Mouse (Mus musculus): ENCODE results near the gene Cend1. TPM values are rescaled to one million over a fixed set of nuclear protein-coding genes. Genes with fewer than 3 reads are reported as not detected.

Cend1 gene
- polyA plus RNA-seq, 1 experiment from 2014 or later: 0.27 TPM

DNA sequence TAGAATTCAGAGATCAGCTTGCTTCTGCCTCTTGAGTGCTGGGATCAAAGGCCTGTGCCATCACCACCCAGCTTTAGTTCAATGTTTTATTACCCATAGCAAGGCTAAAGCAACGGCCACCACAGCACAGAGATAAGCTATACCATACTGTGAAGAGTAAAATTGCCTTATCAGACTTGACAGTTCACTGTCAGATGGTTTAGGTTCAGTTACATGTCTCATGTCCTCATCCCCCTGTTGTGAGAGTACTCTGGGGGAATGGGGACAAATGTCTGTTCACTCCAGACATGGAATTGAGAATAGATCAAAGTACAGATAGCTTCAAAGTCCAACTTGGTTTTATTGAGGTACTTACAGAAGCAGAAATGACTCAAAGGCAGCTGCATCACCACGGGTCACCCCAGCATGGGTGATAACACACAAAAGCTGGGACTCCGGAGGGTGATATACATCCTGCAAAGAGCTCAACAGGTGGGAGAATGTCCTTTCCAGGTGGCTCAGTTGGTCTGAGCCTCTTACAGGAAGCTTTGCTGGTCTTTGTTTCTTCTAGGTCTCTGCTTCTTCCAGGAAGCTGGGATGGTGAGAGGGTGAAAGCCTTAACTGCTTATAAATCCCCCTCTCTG, 40.7 kb downstream of the Cend1 start:
- Histone ChIP-seq H3K4me1 (replicated peaks; ENCODE audit: control insufficient read depth, insufficient read depth, low read length) (peaks cover 45% of the 10 kb centered on the region), H3K4me2 (peak overlapping the region; percentile 34), H3K9me3 (ENCODE audit: control insufficient read depth, low read length) (no peaks in the 10 kb centered on the region), H3K27me3 (replicated peaks; ENCODE audit: control insufficient read depth, insufficient read depth, low read length) (0 out of 2 replicates have a peak, but pooled peaks cover 2% of the 10 kb centered on the region), H3K9ac (ENCODE audit: low read depth, low read length) (peak overlapping the region; percentile 34; the same call in 1 of the 2 replicates), H3K36me3 (ENCODE audit: control insufficient read depth, insufficient read depth, low read length) (no peaks in the 10 kb centered on the region), H3K27ac (ENCODE audit: low read depth, low read length) (peak overlapping the region; percentile 90), H3K4me3 (ENCODE audit: low read depth, low read length) (0 out of 2 replicates have a peak overlapping the region, but pooled peaks have one; percentile 5)
- WGBS: 36% methylated on average over 3 of the region's 3 CpGs
- DNase-seq (ENCODE audit: low spot score) (no peak), ATAC-seq (replicated peaks; ENCODE audit: low FRiP score) (peak; percentile 53)

DNA sequence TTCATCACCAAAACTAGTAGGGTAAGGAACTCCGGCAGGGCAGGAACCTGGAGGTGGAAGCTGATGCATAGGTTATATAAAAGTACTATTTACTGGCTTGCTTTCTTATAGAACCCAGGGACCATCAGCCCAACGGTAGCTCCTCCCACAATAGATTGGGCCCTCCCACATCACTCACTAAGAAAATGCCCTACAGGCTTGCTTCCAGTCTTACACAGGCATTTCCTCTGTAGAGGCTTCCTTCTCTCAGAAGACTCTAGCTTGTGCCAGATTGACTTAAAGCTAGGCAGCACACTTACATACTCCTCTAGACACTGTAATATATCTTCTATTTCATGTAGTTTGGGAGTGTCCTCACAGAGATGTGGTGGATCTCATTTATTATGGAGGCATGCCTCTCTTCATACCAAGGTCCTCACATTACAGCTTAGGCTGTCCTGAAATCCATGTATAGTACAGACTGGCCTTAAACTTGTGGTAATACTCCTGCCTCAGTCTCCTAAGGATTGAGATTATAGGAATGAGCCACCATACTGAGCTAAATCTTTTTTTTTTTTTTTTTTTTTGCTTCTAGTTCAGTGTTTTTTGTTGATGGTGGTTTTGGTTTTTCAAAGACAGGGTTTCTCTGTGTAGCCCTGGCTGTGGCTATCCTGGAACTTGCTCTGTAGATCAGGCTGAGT, 41.3 kb downstream of the Cend1 start:
- ATAC-seq (replicated peaks; ENCODE audit: low FRiP score): no peak
- whole genome bisulfite sequencing: 45% methylated on average over 2 of the region's 2 CpGs
- no peak for DNase-seq (ENCODE audit: low spot score)
- Histone ChIP-seq H3K4me2 (peak overlapping the region; percentile 34), H3K9me3 (ENCODE audit: control insufficient read depth, low read length) (no peaks in the 10 kb centered on the region), H3K36me3 (ENCODE audit: control insufficient read depth, insufficient read depth, low read length) (no peaks in the 10 kb centered on the region), H3K27me3 (replicated peaks; ENCODE audit: control insufficient read depth, insufficient read depth, low read length) (0 out of 2 replicates have a peak, but pooled peaks cover 2% of the 10 kb centered on the region), H3K9ac (ENCODE audit: low read depth, low read length) (0 out of 2 replicates have a peak overlapping the region, but pooled peaks have one; percentile 34), H3K27ac (ENCODE audit: low read depth, low read length) (peak overlapping the region; percentile 90), H3K4me1 (replicated peaks; ENCODE audit: control insufficient read depth, insufficient read depth, low read length) (peaks cover 40% of the 10 kb centered on the region), H3K4me3 (ENCODE audit: low read depth, low read length) (no peak overlapping the region)

DNA sequence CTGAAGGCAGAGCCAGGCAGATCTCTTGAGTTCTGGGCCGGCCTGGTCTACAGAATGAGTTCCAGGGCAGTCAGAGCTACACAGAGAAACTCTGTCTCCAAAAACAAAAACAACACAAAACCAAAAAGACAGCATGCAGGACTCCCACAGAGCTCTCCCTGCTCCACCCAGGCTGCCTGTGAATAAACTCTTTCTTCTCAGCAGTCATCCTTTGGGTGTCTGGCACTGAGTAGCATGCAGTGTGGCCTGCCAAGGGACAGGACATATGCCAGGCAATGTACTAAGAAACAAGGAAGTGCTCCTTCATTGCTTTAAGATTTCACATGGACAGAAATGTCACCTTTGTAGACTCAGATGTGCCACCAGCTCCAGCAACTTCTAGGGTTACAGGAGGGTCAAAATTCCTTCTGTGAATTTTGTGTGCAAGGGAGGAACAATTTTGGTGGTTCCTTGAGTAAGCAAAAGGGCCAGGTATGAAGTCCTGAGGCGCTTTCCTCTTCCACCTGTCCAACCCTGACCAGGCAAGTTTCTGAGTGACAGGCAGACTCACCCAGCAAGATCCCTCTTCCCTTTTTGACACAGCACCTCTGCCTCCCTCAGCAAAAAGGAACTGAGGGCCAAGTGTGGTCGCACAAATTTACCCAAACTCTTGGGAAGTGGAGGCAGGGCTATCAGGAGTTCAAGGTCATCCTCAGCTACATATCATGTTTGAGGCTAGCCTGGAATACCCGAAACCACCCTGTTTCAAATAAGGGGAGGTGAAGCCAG, 48.0 kb downstream of the Cend1 start:
- Histone ChIP-seq H3K27me3 (replicated peaks; ENCODE audit: control insufficient read depth, insufficient read depth, low read length) (0 out of 2 replicates have a peak, but pooled peaks cover 2% of the 10 kb centered on the region), H3K9ac (ENCODE audit: low read depth, low read length) (no peak overlapping the region), H3K9me3 (ENCODE audit: control insufficient read depth, low read length) (no peaks in the 10 kb centered on the region), H3K36me3 (ENCODE audit: control insufficient read depth, insufficient read depth, low read length) (no peaks in the 10 kb centered on the region), H3K27ac (ENCODE audit: low read depth, low read length) (no peak overlapping the region), H3K4me1 (replicated peaks; ENCODE audit: control insufficient read depth, insufficient read depth, low read length) (no peaks in the 10 kb centered on the region; the same call in 1 of the 2 replicates), H3K4me2 (no peak overlapping the region), H3K4me3 (ENCODE audit: low read depth, low read length) (no peak overlapping the region)
- ATAC-seq (replicated peaks; ENCODE audit: low FRiP score) (no peak), DNase-seq (ENCODE audit: low spot score) (no peak)
- WGBS: 66% methylated on average over 4 of the region's 4 CpGs

DNA sequence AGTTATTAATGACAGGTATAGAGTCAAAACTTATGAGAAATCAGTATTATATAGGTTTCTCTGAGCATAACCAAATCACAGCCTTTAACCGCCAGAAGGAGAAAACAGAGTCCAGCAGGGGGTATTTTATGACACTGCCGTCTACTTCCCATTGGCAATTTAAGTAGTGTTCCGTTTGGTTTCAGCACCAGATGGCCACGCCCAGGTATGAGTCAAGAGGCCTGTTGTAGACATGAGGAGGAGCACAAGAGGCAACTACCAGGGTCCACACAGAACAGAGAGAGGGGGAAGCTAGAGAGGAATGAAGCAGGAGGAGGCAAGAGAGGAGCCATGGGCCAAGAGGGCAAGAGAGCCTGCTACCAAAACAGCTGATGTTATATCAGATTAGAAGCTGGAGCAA, 49.7 kb downstream of the Cend1 start:
- H3K9me3 ChIP-seq (ENCODE audit: control insufficient read depth, low read length): no peaks in the 10 kb centered on the region
- DNase-seq (ENCODE audit: low spot score) (no peak), ATAC-seq (replicated peaks; ENCODE audit: low FRiP score) (no peak)
- no peak overlapping the region for H3K4me3 ChIP-seq (ENCODE audit: low read depth, low read length)
- H3K9ac ChIP-seq (ENCODE audit: low read depth, low read length): no peak overlapping the region
- H3K4me1 ChIP-seq (replicated peaks; ENCODE audit: control insufficient read depth, insufficient read depth, low read length): no peaks in the 10 kb centered on the region; the same call in 1 of the 2 replicates
- 0 out of 2 replicates have a peak, but pooled peaks cover 2% of the 10 kb centered on the region for H3K27me3 ChIP-seq (replicated peaks; ENCODE audit: control insufficient read depth, insufficient read depth, low read length)
- no peaks in the 10 kb centered on the region for H3K36me3 ChIP-seq (ENCODE audit: control insufficient read depth, insufficient read depth, low read length)
- WGBS: 62% methylated on average over 4 of the region's 4 CpGs
- no peak overlapping the region for H3K27ac ChIP-seq (ENCODE audit: low read depth, low read length)
- H3K4me2 ChIP-seq: no peak overlapping the region

Other genes starting within 250 kb of the Cend1 start
- gene Hras, start 235.5 kb downstream of the Cend1 start, polyA plus RNA-seq (2014; fragmentation: Nextera tagmentation; extraction: Ambion mirVana): 112 and 118 TPM in 2 replicates
- 20.8 and 20.9 TPM in 2 replicates for gene Lrrc56, start 235.3 kb downstream of the Cend1 start, polyA plus RNA-seq (2014; fragmentation: Nextera tagmentation; extraction: Ambion mirVana)
- 1.8 and 2.6 TPM in 2 replicates for gene Lmntd2, start 215.4 kb downstream of the Cend1 start, polyA plus RNA-seq (2014; fragmentation: Nextera tagmentation; extraction: Ambion mirVana)
- 35.1 TPM in 2 replicates for gene Rassf7, start 213.6 kb downstream of the Cend1 start, polyA plus RNA-seq (2014; fragmentation: Nextera tagmentation; extraction: Ambion mirVana)
- 70.9 and 81.0 TPM in 2 replicates for gene Phrf1, start 200.7 kb downstream of the Cend1 start, polyA plus RNA-seq (2014; fragmentation: Nextera tagmentation; extraction: Ambion mirVana)
- gene Irf7, start 163.0 kb downstream of the Cend1 start, polyA plus RNA-seq (2014; fragmentation: Nextera tagmentation; extraction: Ambion mirVana): 4.0 and 4.1 TPM in 2 replicates
- gene Cdhr5, start 152.7 kb downstream of the Cend1 start, polyA plus RNA-seq (2014; fragmentation: Nextera tagmentation; extraction: Ambion mirVana): 0.44 and 0.53 TPM in 2 replicates
- 1.2 and 1.6 TPM in 2 replicates for gene Sct, start 150.4 kb downstream of the Cend1 start, polyA plus RNA-seq (2014; fragmentation: Nextera tagmentation; extraction: Ambion mirVana)
- gene Drd4, start 137.5 kb downstream of the Cend1 start, polyA plus RNA-seq (2014; fragmentation: Nextera tagmentation; extraction: Ambion mirVana): 0.16 and 0.17 TPM in 2 replicates
- gene Deaf1, start 101.8 kb downstream of the Cend1 start, polyA plus RNA-seq (2014; fragmentation: Nextera tagmentation; extraction: Ambion mirVana): 48.6 and 54.0 TPM in 2 replicates
- gene Tmem80, start 101.8 kb downstream of the Cend1 start, polyA plus RNA-seq (2014; fragmentation: Nextera tagmentation; extraction: Ambion mirVana): 22.2 and 27.4 TPM in 2 replicates
- gene Eps8l2, start 90.6 kb downstream of the Cend1 start, polyA plus RNA-seq (2014; fragmentation: Nextera tagmentation; extraction: Ambion mirVana): 5.4 and 7.7 TPM in 2 replicates
- 442 and 472 TPM in 2 replicates for gene Taldo1, start 37.3 kb downstream of the Cend1 start, polyA plus RNA-seq (2014; fragmentation: Nextera tagmentation; extraction: Ambion mirVana)
- 35.0 and 41.6 TPM in 2 replicates for gene Gatd1, start 15.4 kb downstream of the Cend1 start, polyA plus RNA-seq (2014; fragmentation: Nextera tagmentation; extraction: Ambion mirVana)
- 36.9 and 39.4 TPM in 2 replicates for gene Slc25a22, start 8.4 kb upstream of the Cend1 start, polyA plus RNA-seq (2014; fragmentation: Nextera tagmentation; extraction: Ambion mirVana)
- gene Pidd1, start 14.5 kb upstream of the Cend1 start, polyA plus RNA-seq (2014; fragmentation: Nextera tagmentation; extraction: Ambion mirVana): 22.5 and 22.7 TPM in 2 replicates
- 1,652 and 1,836 TPM in 2 replicates for gene Rplp2, start 17.9 kb upstream of the Cend1 start, polyA plus RNA-seq (2014; fragmentation: Nextera tagmentation; extraction: Ambion mirVana)
- gene Pnpla2, start 25.7 kb upstream of the Cend1 start, polyA plus RNA-seq (2014; fragmentation: Nextera tagmentation; extraction: Ambion mirVana): 23.4 and 23.7 TPM in 2 replicates
- gene Cracr2b, start 31.6 kb upstream of the Cend1 start, polyA plus RNA-seq (2014; fragmentation: Nextera tagmentation; extraction: Ambion mirVana): 4.3 and 7.2 TPM in 2 replicates
- 20.6 and 22.3 TPM in 2 replicates for gene Cd151, start 37.9 kb upstream of the Cend1 start, polyA plus RNA-seq (2014; fragmentation: Nextera tagmentation; extraction: Ambion mirVana)
- 95.3 and 104 TPM in 2 replicates for gene Polr2l, start 45.6 kb upstream of the Cend1 start, polyA plus RNA-seq (2014; fragmentation: Nextera tagmentation; extraction: Ambion mirVana)
- 77.9 and 78.2 TPM in 2 replicates for gene Tspan4, start 45.7 kb upstream of the Cend1 start, polyA plus RNA-seq (2014; fragmentation: Nextera tagmentation; extraction: Ambion mirVana)
- 39.2 and 48.1 TPM in 2 replicates for gene Chid1, start 110.4 kb upstream of the Cend1 start, polyA plus RNA-seq (2014; fragmentation: Nextera tagmentation; extraction: Ambion mirVana)
- 94.4 and 102 TPM in 2 replicates for gene Ap2a2, start 132.7 kb upstream of the Cend1 start, polyA plus RNA-seq (2014; fragmentation: Nextera tagmentation; extraction: Ambion mirVana)
- 2.4 and 2.6 TPM in 2 replicates for gene Muc6, start 225.8 kb upstream of the Cend1 start, polyA plus RNA-seq (2014; fragmentation: Nextera tagmentation; extraction: Ambion mirVana)

All from liver, embryonic 11.5 days (tissue).